Mouse (Mus musculus): ENCODE measurements around the gene Dyrk3.
A peak's percentile ranks its signal among the peaks of the same experiment; 100 is the strongest.

Gene Dyrk3

DNA sequence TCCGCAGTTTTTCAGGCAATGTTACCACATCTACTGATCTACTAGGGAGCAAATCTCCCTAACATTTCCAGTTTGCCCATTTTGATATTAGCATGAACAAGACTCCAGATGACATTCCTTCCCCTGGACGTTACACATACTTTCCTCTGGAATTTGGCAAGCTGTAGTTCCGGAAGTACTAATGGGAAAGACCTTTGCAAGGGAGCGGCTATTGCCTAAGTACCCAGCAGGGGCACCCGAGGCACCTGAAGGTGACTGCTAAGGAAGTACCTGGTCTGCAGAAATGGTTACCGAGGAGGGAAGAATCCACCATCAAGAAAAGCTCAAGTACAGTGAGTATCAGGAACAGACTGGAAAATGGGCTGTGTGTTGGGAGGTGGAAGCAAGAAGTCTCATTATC is 25.6 kb downstream of the Dyrk3 start:
- DNase-seq (ENCODE audit: low spot score in 2 of 2), result no peak

DNA sequence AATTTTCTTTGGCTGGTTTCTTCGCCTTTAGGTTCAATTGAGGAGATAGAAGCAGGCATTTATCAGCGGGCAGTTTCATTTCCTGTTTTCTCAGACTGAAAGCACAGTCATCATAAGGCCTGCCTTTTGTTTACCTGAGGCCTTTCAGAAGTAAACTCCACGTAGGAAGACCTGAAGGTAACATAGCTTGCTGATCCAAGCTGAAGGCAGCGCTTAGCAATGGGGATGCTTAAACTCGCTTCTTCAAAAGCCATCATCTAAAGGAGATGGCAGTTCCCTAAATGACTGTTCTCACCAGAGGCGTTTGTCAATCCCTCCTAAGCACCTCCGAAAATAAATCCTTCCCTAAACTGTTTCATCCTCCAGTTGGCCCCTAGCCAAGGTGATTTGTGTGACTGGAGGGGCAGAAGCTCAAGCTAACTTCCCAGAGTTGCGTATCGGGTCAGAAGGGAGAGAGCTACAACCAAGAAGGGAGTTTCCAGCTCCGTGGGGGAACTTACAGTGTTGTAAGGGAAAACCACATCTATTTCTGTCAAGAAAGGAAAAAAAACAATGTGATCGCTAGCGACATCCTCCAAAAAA is 27.5 kb downstream of the Dyrk3 start:
- peak; percentile 39 to 55 for DNase-seq (ENCODE audit: low spot score in 2 of 2)

DNA sequence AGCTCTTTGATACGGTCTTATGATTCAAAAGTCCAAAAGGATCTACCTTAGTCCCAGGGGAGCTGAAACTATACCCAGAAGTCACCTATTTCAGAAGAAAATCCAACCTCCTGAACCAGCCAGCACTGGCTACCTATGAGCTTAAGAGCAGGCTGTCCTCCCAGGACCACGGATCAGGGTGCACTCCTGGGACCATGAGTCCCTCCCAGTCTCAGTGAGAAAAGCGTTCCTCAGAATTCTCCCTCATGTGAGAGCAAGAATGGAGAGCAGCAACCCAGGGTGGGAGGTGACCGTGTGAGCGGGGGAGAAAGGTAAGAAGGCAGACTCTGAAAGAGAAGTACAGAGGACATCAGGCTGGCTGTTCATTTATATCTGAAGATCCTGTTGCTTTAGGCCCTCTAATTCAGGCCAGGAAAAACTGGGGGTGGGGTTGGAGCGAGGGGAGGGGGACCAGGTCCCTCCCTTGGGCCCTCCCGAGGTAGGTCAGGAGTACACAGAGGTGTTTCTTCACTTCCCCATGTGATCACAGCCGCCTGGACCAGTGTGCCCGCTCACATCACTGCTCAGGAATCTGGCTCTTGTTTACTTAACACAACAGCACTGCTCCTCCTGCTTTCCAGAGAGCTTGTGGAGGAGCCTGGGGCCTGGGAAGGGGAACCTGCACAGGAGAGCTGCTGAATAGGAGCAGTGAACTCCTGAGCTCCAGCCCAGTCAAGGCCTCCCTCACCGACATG is 30.4 kb downstream of the Dyrk3 start:
- no peak for DNase-seq (ENCODE audit: low spot score in 2 of 2)

DNA sequence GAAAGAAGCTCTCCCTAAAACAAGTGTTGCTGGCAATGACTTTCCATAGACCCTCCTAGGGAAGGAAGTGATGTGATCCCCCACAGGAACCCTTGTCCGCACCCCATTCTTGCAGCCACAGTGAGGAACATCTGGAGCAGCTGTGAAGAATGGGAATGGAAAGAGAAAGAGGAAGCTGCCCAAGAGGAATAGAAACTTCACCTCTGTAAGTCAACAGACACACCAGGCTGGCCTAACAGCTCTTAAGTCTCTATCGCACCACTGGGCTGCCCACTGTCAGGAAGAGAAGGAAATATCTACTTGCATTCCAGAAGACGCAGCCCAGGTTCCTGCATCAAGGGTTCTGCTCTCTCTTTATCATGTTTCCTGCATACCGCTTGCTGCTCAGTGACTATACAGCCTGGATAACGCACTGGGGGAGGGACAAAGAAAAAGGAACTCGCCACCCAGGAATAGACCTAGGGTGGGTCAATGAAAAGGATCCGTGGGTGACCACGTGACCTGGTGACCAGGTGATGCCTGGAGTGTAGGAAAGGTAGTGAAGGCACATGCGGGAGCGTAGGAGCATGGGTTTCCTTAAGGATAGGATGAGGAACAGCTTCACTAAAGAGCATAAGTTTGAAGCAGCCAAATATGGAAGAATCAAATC is 34.2 kb downstream of the Dyrk3 start:
- peak in 1 of 2 experiments; percentile 36 for DNase-seq (ENCODE audit: low spot score in 2 of 2)

DNA sequence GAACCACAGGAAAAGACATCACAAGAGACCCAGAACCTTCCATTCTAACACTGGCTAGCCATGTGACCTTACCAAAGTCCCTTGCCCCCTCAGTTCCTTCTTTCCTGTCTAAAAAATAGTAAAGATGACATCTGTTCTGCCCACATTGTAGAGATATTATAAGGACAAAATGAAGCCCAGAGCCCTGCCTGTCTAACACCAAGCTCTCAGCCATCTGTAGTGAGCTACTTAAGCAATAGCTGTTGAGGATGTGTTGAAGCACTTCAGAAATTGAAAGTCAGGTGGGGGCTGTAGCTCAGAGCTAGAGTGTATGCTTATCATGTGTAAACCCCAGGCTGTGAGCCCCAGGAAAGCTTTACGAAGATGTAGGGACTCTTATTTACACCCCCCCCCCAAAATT is 37.3 kb downstream of the Dyrk3 start:
- no peak for DNase-seq (ENCODE audit: low spot score in 2 of 2)

DNA sequence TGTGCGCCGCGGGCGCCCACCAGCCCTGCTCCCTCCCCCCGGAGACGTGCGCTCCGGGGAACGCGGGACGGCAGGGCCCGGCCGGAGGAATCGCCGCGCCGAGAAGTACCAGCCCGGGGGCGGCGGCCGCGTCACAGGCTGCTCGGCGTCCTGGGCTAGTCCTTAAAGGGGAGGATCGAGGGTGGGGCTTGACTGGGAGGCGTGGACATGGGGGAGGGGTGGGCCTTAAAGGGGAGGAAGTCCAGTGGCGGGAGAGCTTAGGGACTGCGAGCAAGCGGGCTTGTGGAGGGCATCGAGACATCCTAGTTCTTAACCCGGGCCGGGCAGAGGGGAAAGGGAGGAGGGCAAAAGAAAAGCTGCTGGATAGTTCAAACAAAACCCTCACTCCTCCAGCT is 40.4 kb downstream of the Dyrk3 start, which contains the start of gene Mapkapk2:
Mapkapk2 (minus strand) TSS at position 127 of the 395 bp plus-strand sequence.
- peak; percentile 83 to 89 for DNase-seq (ENCODE audit: low spot score in 2 of 2)

DNA sequence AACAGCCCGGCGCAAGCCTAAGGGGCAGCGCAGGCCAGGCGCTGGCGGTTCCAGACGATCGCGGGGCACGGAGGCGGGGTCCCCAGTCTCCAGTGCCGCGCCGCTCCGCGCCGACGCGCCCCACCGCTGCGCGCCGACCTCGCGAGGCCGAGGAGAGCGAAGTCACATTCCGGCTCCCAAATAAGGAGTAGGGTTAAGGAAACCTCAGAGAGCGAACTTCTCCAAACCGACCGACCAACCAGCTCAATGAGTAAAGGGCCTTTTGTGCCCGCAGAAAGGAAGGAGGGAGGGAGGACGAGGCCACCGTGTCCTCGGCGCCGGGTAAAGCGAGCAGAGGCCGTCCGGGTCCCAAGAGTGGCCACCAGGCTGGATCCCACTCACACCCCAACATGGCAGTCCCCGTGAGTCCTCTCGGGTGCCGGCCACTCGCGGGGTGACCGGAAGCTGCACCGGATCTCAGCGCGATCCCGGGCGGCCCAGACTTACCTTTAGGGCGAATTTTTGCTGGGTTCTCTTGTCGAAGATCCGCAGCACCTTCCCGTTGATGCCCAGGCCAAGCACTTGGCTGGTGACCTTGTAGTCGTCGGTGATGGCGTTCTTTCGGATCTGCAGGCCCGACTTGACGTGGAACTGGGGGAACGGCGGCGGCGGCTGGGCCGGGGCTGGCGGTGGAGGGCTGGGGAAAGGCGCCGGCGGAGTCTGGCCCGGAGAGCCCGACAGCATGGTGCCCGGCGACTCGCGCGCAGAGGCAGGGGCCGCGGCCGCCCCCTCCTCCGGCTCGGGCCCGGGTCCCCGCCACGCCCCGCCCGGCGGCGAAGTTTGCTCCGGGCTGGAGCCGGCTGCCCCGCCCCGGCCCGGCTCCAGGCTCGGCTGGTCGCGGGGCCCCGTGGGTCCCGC is 41.1 kb downstream of the Dyrk3 start:
- peak; percentile 45 to 46 for DNase-seq (ENCODE audit: low spot score in 2 of 2)

DNA sequence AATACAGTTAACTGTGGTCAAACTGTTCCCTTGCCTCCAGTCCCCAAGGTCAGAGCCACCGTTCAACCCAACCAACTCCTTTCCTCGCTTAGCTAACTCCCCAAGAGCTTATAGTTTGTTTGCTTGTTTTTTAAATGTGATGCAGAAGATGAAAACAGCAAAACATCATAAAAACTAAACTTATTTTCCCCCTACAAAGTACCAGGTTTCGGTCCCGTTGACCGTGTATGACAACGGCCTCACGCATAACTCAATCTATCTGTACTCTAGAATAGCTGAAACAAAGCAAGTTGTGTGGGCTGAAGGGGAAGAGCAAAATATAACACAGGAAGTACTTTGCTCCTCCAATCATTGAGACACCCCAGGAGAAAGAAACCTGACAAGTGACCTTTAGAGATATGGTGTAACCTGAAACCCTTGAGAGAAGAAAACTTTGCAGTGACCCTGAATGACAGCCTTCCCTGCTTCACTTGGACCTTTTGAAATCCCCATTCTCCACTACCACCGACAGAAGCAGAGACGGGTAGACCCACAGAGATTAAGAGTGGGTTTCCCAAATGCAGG is 41.9 kb downstream of the Dyrk3 start:
- peak in 1 of 2 experiments; percentile 28 for DNase-seq (ENCODE audit: low spot score in 2 of 2)

DNA sequence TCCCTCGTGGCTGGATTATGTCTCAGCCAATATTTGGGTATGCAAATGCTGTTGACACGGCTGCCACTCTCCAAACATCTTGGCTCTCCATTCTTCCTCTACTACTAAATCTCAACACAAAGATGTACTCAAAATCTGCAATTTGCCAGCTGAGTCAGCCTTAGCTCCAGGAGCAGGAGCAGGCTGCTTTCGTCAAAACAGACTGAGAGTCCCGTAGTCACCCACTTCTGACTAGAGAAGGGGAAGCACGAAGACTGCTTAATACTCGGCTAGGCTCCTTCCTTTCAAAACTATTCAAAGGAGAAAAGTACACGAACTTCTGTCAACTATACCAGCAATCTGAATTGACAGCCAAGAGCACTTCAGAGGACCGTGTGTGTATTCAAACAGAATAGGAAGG is 42.6 kb downstream of the Dyrk3 start:
- DNase-seq (ENCODE audit: low spot score in 2 of 2), result no peak

DNA sequence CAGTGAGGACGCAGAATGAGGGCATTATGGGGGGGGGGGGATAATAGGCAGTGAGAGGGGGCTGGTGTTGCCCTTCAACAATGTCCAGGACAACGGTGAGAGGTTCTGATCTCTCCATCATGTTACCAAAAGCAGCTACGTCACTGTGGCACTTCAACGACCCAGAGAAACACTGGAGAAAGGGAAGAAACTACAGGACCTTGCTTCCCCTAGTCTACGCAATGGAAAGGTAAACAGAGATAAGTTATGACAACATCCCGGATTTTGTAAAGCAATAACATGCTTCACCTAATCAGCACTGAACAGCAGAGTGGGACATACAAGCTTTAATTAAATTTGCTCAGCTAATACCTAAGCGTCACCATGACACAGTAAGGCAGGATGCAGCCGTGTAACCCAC is 44.3 kb downstream of the Dyrk3 start:
- DNase-seq (ENCODE audit: low spot score in 2 of 2), result no peak

DNA sequence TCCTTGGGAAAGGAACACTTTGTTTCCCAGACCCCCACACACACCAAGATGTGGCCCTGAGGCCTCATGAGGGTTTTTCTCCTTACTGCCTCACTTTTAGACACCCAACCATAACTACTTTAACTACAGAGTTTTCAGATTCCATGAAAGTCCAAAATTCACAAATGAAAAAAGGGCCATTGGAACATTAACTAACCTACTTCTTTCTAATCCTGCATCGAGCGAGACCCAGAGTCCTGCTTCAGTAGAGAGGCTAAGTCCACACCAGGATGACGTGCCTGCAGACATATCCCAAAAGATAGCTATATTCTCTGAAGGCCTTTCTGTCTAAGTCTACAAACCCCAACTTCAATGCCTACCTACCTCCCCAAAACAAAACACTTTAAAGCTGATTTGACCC is 45.3 kb downstream of the Dyrk3 start:
- no peak for DNase-seq (ENCODE audit: low spot score in 2 of 2)

DNA sequence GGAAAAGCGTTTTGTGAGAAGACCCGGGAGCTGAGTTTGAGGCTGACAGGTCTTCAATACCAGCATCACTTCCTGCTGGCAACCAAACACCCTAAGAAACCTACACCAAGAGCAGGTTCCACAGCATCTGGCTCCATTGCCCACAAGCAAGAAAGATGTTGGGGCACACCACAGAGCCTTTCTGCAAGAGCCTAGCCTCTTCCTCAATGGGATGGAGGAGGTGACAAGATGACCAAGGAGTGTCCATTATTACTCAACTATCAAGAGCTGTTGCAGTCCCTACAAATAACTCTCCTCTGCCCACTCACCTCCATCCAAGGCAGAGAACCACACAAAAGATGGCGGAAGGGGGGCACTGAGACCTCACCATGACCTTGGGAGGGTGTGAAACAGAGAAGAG is 46.0 kb downstream of the Dyrk3 start:
- peak in 1 of 2 experiments; percentile 26 for DNase-seq (ENCODE audit: low spot score in 2 of 2)

DNA sequence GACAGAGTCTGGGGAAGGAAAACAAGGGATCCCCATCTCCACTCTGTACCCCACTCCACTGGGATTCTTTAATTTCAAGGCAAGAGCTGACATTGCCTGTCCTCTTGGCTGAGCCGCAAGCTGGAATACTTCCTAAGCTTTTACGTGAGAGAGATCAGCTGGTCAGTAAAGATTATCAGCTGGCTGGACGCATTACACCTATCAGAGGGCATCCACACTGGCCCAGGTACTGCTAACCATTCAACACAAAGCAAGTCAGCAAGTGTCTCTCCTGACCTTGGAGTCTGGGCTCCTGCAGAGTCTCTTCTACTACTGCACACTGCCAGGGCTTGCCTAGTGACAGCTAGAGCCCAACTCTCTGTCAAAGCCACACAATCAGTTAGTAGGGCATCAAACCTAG is 46.7 kb downstream of the Dyrk3 start:
- DNase-seq (ENCODE audit: low spot score in 2 of 2), result no peak

DNA sequence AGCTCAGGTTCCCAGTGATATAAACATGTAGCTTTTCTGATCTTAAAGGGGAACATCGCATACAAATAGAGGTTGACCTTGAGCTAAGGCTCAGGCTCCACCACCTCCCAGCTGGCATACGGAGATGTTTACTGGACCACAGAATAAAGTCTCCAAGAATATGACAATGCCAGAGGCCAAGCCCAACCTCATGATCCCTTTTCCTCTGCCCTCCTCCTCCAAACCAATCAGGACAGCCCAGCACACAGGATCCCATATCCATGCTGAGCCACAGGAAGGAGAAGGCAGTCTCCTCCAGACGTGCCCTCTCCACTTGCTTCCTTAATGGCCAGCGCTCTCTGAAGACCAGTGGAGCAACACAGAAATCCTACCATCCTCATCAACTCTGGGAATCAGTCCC is 47.3 kb downstream of the Dyrk3 start:
- no peak for DNase-seq (ENCODE audit: low spot score in 2 of 2)

DNA sequence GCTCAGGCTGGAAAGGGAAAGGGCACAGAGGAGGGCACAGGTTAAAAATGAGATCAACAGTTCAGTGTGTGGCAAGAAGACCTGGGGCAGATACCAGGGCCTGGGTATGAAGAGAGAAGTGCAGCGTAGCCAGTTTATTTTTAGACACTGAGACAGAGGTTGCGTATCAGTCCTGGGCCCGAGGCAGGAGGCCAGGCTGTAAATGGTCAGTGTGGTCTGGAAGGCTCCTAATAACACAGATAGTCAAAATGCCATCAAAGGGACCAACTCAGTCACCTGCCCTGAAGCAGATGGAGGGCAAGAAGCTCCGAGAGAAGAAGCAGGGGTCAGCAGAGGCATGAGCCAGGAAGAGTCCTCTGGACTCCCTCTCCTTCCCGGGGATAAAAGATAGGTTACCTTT is 47.9 kb downstream of the Dyrk3 start:
- no peak for DNase-seq (ENCODE audit: low spot score in 2 of 2)

DNA sequence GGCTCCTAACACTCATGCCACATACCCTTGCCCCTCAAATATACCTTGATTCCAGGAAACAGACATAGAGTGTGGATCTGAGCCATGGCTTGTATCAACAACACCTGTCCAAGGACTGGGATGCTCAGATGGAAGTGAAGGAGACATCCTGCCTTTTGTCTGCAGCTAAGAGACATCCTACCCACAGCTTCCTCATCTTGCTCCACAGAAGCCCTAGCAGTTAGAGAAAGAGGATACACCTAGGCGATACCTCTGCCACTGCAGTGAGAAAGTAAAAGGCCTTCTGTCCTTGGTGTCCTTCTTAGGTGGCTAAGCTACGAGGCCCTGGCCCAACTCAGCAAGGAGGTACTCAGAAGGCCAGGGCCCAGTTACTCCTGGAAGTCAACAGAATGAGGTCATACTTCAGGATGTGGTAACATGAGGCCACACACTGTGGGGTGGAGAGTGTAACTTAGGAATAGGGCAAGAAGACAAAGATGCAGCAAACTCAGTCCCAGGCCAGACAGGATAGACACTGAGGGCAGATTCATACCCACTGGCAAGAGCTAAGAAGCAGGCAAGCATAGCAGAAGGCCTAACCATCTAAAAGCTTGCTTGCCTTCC is 48.5 kb downstream of the Dyrk3 start:
- DNase-seq (ENCODE audit: low spot score in 2 of 2), result peak; percentile 45 to 59

DNA sequence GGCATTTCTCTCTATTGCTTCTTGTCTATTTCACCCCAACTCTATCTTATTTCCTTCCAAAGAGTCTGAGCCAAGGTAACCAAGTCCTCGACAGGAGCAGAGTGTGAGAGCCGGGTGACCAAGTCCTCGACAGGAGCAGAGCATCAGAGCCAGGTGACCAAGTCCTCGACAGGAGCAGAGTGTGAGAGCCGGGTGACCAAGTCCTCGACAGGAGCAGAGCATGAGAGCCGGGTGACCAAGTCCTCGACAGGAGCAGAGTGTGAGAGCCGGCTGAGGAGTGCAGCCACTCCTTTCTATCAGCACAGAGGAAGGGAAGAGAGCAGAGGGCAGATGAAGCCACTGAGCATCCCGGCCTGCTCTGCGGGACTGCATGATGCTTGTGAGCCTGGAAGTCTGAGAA is 49.6 kb downstream of the Dyrk3 start:
- DNase-seq (ENCODE audit: low spot score in 2 of 2), result no peak

DNA sequence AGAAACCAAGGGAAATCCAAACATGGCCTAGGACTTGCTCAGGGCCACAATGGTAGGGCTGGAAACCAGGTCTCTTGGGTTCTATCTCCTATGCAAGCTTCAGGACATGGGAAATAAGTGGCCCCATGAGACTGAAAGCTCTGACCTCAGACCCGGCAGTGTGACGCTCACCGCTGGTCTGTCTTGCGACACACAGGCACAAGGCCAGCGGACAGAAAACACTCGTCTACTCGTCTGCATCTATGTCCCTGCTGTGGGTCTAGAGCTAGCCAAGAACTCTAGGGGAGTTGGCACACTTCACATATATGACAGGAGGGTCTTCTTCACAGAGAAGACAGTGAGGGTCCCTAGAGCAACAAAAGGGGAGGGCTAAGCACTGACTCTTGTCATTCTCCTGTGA is 51.2 kb downstream of the Dyrk3 start:
- DNase-seq (ENCODE audit: low spot score in 2 of 2), result no peak

DNA sequence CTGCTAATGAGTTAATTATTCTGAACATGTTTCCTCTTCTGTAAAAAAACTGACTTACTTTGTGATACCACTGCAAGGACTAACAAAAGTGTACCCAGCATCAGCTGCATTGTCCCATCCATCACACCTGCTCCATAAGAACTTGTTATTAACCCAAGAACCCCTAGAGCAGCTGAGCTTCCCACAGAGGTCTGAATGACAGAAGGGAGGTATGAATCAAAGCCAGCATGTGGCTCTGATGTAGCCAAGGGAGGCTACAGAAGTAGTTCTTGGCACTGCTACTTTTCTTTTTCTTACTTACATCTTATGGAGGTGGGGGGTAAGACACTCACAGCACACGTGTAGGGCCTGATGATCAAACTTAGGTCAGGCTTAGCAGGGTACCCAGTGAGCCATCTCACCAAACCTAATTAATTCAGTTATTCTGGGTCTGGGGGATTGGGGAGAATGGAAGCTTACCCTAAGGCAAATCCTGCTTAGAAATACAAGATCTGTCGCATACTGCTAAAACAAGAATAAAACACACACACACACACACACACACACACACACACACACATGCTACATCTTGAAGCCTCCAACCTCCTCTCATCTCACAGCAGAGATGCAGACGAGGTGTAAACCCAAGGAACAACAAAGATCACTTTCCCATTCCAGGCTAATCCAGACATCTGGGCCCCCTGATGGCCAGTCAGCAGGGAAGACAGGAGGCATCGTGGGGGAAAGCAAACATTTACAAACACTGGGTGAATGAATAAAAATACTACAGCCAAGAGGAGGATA is 52.0 kb downstream of the Dyrk3 start:
- DNase-seq (ENCODE audit: low spot score in 2 of 2), result no peak

DNA sequence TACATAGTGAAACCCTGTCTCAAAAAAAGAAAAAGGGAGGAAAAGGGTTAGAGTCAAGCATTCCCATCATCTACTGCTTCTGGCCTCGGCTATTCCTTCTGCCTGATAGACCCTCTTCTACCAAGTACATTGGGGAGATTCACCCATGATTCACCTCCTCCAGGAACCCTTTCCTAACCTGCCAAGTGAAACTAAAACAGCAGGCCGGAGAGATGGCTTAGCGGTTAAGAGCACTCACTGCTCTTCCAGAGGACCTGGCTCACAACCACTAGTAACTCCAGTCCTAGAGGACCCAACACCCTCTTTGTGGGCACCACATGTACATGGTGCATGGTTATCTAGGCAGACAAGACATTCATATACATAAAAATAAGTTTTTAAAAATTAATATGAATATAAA is 52.9 kb downstream of the Dyrk3 start:
- no peak for DNase-seq (ENCODE audit: low spot score in 2 of 2)

DNA sequence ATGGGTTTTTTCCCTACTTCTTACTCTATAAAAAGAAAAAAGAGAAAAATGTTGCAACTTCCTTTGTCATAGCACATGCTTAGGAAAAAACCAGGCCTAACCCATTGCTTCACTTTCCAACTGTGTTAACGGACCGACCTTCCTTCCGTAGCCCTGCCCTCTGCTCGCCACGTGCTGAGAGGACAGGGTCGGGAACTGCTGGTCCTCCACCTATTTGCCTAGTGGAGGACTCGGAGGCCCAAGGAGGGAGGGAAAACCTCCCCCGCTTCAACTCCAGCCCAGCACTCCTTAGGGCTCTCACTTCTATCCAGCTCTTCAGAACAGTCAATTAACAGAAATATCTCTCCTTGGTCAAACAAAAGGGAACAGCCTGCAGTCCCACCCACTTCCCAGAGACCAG is 53.9 kb downstream of the Dyrk3 start:
- no peak for DNase-seq (ENCODE audit: low spot score in 2 of 2)

Measured in natural killer cell, adult 2 months (primary cell).